Mouse (Mus musculus): ENCODE results near the gene Nprl3. TPM values are rescaled to one million over a fixed set of nuclear protein-coding genes. Genes with fewer than 3 reads are reported as not detected.

Nprl3 gene
- total and polyA plus RNA-seq, 3 experiments, result 27.1 to 59.5 (median 27.2) TPM

GRCm38 (mm10) chr11:32281416-32282144 lies 14.1 kb upstream of the Nprl3 start:
- no peak overlapping the region for H3K4me3 ChIP-seq
- TF ChIP-seq POLR2A (IDR thresholded peaks at IDR 0.05; ENCODE audit: insufficient read depth, low read depth, low read length) (no peak), EP300 (IDR thresholded peaks at IDR 0.05; ENCODE audit: insufficient read depth, low read depth, low read length) (no peak), CTCF (IDR thresholded peaks at IDR 0.05) (no peak)
- no peaks in the 10 kb centered on the region for H3K79me2 ChIP-seq (replicated peaks; ENCODE audit: control insufficient read depth, insufficient read depth, low read length)
- no peak overlapping the region for H3K9ac ChIP-seq (ENCODE audit: low read depth, low read length)
- no peaks in the 10 kb centered on the region for H3K36me3 ChIP-seq (ENCODE audit: control insufficient read depth, insufficient read depth, low read length)
- 69% methylated on average over 1 of the region's 1 CpGs for WGBS
- intact Hi-C loops (cut with DNase I), result no loop called here
- DNase-seq, result no peak
- no peak overlapping the region for H3K27ac ChIP-seq
- H3K27me3 ChIP-seq (ENCODE audit: control insufficient read depth, insufficient read depth, low read length), result peaks cover 5% of the 10 kb centered on the region
- no peaks in the 10 kb centered on the region for H3K4me1 ChIP-seq (ENCODE audit: control insufficient read depth, insufficient read depth, low read length)

DNA sequence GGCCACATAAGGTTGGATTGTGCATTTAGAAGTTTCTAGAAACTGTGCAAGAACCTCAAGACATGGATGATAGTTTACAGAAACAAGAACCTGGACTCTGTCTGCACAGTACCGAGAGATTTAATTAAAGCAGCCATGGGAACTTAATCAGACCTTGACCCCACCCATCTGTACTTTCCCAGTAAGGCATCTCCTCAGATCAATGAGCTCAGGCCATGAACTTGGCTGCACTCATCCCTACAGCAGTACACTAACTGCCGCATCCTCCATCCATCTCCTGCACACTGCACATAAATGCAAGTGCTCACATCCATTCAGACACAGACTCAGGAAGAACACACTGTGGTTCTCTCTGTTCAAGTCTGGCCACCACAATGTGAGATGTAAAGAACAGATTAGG lies 13.1 kb upstream of the Nprl3 start:
- no peak for DNase-seq
- Histone ChIP-seq H3K27ac (no peak overlapping the region), H3K4me1 (ENCODE audit: control insufficient read depth, insufficient read depth, low read length) (no peaks in the 10 kb centered on the region), H3K27me3 (ENCODE audit: control insufficient read depth, insufficient read depth, low read length) (peaks cover 6% of the 10 kb centered on the region), H3K9ac (ENCODE audit: low read depth, low read length) (no peak overlapping the region), H3K79me2 (replicated peaks; ENCODE audit: control insufficient read depth, insufficient read depth, low read length) (no peaks in the 10 kb centered on the region), H3K36me3 (ENCODE audit: control insufficient read depth, insufficient read depth, low read length) (no peaks in the 10 kb centered on the region), H3K4me3 (no peak overlapping the region)
- TF ChIP-seq EP300 (IDR thresholded peaks at IDR 0.05; ENCODE audit: insufficient read depth, low read depth, low read length) (no peak), POLR2A (IDR thresholded peaks at IDR 0.05; ENCODE audit: insufficient read depth, low read depth, low read length) (no peak), CTCF (IDR thresholded peaks at IDR 0.05) (no peak)
- intact Hi-C loops (cut with DNase I), result no loop called here
- 74% methylated on average over 2 of the region's 2 CpGs for WGBS

GRCm38 (mm10) chr11:32278458-32278957 lies 11.0 kb upstream of the Nprl3 start:
- Histone ChIP-seq H3K4me3 (no peak overlapping the region), H3K4me1 (ENCODE audit: control insufficient read depth, insufficient read depth, low read length) (no peaks in the 10 kb centered on the region), H3K27me3 (ENCODE audit: control insufficient read depth, insufficient read depth, low read length) (peaks cover 6% of the 10 kb centered on the region), H3K9ac (ENCODE audit: low read depth, low read length) (no peak overlapping the region), H3K27ac (no peak overlapping the region), H3K79me2 (replicated peaks; ENCODE audit: control insufficient read depth, insufficient read depth, low read length) (no peaks in the 10 kb centered on the region), H3K36me3 (ENCODE audit: control insufficient read depth, insufficient read depth, low read length) (no peaks in the 10 kb centered on the region)
- TF ChIP-seq POLR2A (IDR thresholded peaks at IDR 0.05; ENCODE audit: insufficient read depth, low read depth, low read length) (no peak), CTCF (IDR thresholded peaks at IDR 0.05) (no peak), EP300 (IDR thresholded peaks at IDR 0.05; ENCODE audit: insufficient read depth, low read depth, low read length) (no peak)
- 77% methylated on average over 12 of the region's 12 CpGs for WGBS
- intact Hi-C loops (cut with DNase I), result no loop called here
- no peak for DNase-seq

- no peak for TF ChIP-seq POLR2A (IDR thresholded peaks at IDR 0.05; ENCODE audit: insufficient read depth, low read depth, low read length)
- TF ChIP-seq CTCF (IDR thresholded peaks at IDR 0.05), result no peak
- no peak for TF ChIP-seq EP300 (IDR thresholded peaks at IDR 0.05; ENCODE audit: insufficient read depth, low read depth, low read length)
- intact Hi-C loops (cut with DNase I), result no loop called here
- Histone ChIP-seq H3K79me2 (replicated peaks; ENCODE audit: control insufficient read depth, insufficient read depth, low read length) (no peaks in the 10 kb centered on the region), H3K9ac (ENCODE audit: low read depth, low read length) (no peak overlapping the region), H3K27ac (no peak overlapping the region), H3K4me3 (no peak overlapping the region), H3K4me1 (ENCODE audit: control insufficient read depth, insufficient read depth, low read length) (no peaks in the 10 kb centered on the region), H3K36me3 (ENCODE audit: control insufficient read depth, insufficient read depth, low read length) (no peaks in the 10 kb centered on the region), H3K27me3 (ENCODE audit: control insufficient read depth, insufficient read depth, low read length) (peaks cover 6% of the 10 kb centered on the region)
- DNase-seq, result no peak
- 59% methylated on average over 21 of the region's 21 CpGs for WGBS
Measured at GRCm38 (mm10) chr11:32277736-32278457, 10.4 kb upstream of the Nprl3 start.

GRCm38 (mm10) chr11:32276347-32276746 lies 8.8 kb upstream of the Nprl3 start, which contains the start of gene Hba-x:
TSS of gene Hba-x (plus strand) at chr11:32276400.
- 61% methylated on average over 3 of the region's 3 CpGs for WGBS
- Histone ChIP-seq H3K4me1 (ENCODE audit: control insufficient read depth, insufficient read depth, low read length) (no peaks in the 10 kb centered on the region; the same call in 1 of the 2 replicates), H3K27ac (no peak within 1 kb of the TSS), H3K9ac (ENCODE audit: low read depth, low read length) (no peak within 1 kb of the TSS), H3K4me3 (no peak within 1 kb of the TSS), H3K36me3 (ENCODE audit: control insufficient read depth, insufficient read depth, low read length) (no peaks in the 10 kb centered on the region), H3K79me2 (replicated peaks; ENCODE audit: control insufficient read depth, insufficient read depth, low read length) (no peaks in the 10 kb centered on the region), H3K27me3 (ENCODE audit: control insufficient read depth, insufficient read depth, low read length) (peaks cover 6% of the 10 kb centered on the region)
- intact Hi-C loops (cut with DNase I), result no loop called here
- no peak for TF ChIP-seq POLR2A (IDR thresholded peaks at IDR 0.05; ENCODE audit: insufficient read depth, low read depth, low read length)
- no peak for DNase-seq

- H3K27me3 ChIP-seq (ENCODE audit: control insufficient read depth, insufficient read depth, low read length), result no peaks in the 10 kb centered on the region
- intact Hi-C loops (cut with DNase I), result no loop called here
- no peak overlapping the region for H3K4me3 ChIP-seq
Measured at GRCm38 (mm10) chr11:32271178-32271577, 3.7 kb upstream of the Nprl3 start.

More at GRCm38 (mm10) chr11:32271178-32271577, 3.7 kb upstream of the Nprl3 start:
- Histone ChIP-seq H3K27ac (no peak overlapping the region), H3K4me1 (ENCODE audit: control insufficient read depth, insufficient read depth, low read length) (peaks cover 1% of the 10 kb centered on the region), H3K79me2 (replicated peaks; ENCODE audit: control insufficient read depth, insufficient read depth, low read length) (0 out of 2 replicates have a peak, but pooled peaks cover 1% of the 10 kb centered on the region), H3K36me3 (ENCODE audit: control insufficient read depth, insufficient read depth, low read length) (peaks cover 3% of the 10 kb centered on the region; the same call in 1 of the 2 replicates), H3K9ac (ENCODE audit: low read depth, low read length) (no peak overlapping the region)
- 26% methylated on average over 4 of the region's 4 CpGs for whole genome bisulfite sequencing
- no peak for DNase-seq
- TF ChIP-seq CTCF (IDR thresholded peaks at IDR 0.05) (no peak), EP300 (IDR thresholded peaks at IDR 0.05; ENCODE audit: insufficient read depth, low read depth, low read length) (no peak), POLR2A (IDR thresholded peaks at IDR 0.05; ENCODE audit: insufficient read depth, low read depth, low read length) (no peak)
